Mouse (Mus musculus): ENCODE results near the gene Olfr1411. TPM values are rescaled to one million over a fixed set of nuclear protein-coding genes. Genes with fewer than 3 reads are reported as not detected.

Olfr1411 gene
- polyA plus RNA-seq, 1 experiment from 2014 or later: not detected

DNA sequence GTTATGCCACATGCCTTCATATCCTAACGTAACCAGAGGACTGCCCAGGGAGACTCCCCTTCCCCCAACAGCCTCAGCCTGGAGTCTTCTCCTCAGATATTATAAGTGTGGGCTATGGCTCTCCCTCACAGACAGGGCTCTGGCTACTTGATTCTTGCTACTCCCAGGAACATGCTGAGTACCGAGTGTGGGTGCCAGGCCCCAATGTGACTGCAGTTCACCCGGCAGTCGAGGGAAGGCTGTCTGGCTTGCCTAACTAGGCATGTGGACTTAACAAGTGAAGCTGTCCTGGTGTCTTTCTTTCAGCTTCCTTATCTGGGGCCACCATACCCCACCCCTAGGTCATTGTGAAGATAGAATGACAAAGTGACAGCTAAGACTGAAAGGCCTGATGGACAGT lies 49.5 kb downstream of the Olfr1411 start:
- peaks cover 16% of the 10 kb centered on the region for H3K4me1 ChIP-seq (ENCODE audit: control insufficient read depth, insufficient read depth, low read length)
- H3K4me3 ChIP-seq (ENCODE audit: low read depth, low read length): no peak overlapping the region
- peaks cover 9% of the 10 kb centered on the region for H3K36me3 ChIP-seq (ENCODE audit: control insufficient read depth, insufficient read depth, low read length)
- no peaks in the 10 kb centered on the region for H3K9me3 ChIP-seq (ENCODE audit: control insufficient read depth, low read length)
- H3K9ac ChIP-seq (ENCODE audit: low read depth, low read length): no peak overlapping the region
- no peak for DNase-seq (ENCODE audit: low spot score)
- no peak overlapping the region for H3K27ac ChIP-seq (replicated peaks; ENCODE audit: low read depth, low read length)
- no peaks in the 10 kb centered on the region for H3K27me3 ChIP-seq (replicated peaks; ENCODE audit: control insufficient read depth, insufficient read depth, low read length)
- no peak overlapping the region for H3K4me2 ChIP-seq (ENCODE audit: low read depth, low read length)
- ATAC-seq (ENCODE audit: low read depth): no peak
- 83% methylated on average over 4 of the region's 4 CpGs for WGBS

DNA sequence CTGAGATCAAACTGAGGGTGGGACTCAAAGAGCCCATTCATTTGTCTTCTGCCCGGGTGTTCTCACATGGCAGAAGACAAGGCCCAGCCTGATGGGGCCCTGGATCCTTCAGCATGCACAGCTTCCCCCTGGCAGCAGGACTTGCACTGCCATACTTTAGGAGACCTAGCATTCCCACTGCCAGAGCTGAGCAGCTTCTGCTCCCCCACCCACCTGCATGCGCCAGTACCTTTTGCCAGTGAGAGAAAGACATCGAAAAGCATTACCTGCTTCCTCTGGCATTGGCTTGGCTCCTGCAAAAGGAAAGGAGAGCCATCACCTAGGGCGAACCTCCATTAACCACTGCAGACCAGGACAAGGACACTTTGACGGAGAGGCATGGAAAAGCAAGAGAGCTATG lies 50.7 kb downstream of the Olfr1411 start:
- H3K4me2 ChIP-seq (ENCODE audit: low read depth, low read length): no peak overlapping the region
- H3K36me3 ChIP-seq (ENCODE audit: control insufficient read depth, insufficient read depth, low read length): no peaks in the 10 kb centered on the region
- no peaks in the 10 kb centered on the region for H3K9me3 ChIP-seq (ENCODE audit: control insufficient read depth, low read length)
- no peak for ATAC-seq (ENCODE audit: low read depth)
- peaks cover 16% of the 10 kb centered on the region for H3K4me1 ChIP-seq (ENCODE audit: control insufficient read depth, insufficient read depth, low read length)
- no peak overlapping the region for H3K4me3 ChIP-seq (ENCODE audit: low read depth, low read length)
- no peak overlapping the region for H3K27ac ChIP-seq (replicated peaks; ENCODE audit: low read depth, low read length)
- DNase-seq (ENCODE audit: low spot score): no peak
- H3K27me3 ChIP-seq (replicated peaks; ENCODE audit: control insufficient read depth, insufficient read depth, low read length): no peaks in the 10 kb centered on the region
- H3K9ac ChIP-seq (ENCODE audit: low read depth, low read length): no peak overlapping the region
- WGBS: 81% methylated on average over 5 of the region's 5 CpGs

DNA sequence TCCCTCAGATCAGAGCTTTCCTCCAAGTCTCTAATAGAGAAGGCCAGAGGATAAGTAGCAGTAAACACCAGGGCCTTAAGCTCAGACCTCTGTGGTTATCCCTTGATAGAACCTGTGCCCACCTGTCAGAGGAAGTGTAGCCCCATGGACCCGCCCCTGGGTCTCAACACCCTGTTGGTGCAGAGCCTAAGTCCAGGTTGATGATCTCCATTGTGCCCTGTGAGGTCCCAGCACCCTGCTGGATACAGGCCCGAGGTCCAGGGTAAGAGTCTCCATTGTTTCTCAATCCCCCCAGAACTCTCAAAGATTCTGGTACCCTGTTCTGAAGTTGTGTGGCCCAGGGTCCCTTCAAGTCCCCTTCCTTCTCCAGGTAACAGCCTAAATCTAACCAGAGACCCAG lies 51.9 kb downstream of the Olfr1411 start:
- WGBS: 37% methylated on average over 2 of the region's 2 CpGs
- H3K4me1 ChIP-seq (ENCODE audit: control insufficient read depth, insufficient read depth, low read length): peaks cover 8% of the 10 kb centered on the region
- ATAC-seq (ENCODE audit: low read depth) (no peak), DNase-seq (ENCODE audit: low spot score) (no peak)
- H3K9me3 ChIP-seq (ENCODE audit: control insufficient read depth, low read length): no peaks in the 10 kb centered on the region
- no peaks in the 10 kb centered on the region for H3K36me3 ChIP-seq (ENCODE audit: control insufficient read depth, insufficient read depth, low read length)
- H3K9ac ChIP-seq (ENCODE audit: low read depth, low read length): no peak overlapping the region
- no peak overlapping the region for H3K4me2 ChIP-seq (ENCODE audit: low read depth, low read length)
- no peak overlapping the region for H3K27ac ChIP-seq (replicated peaks; ENCODE audit: low read depth, low read length)
- no peak overlapping the region for H3K4me3 ChIP-seq (ENCODE audit: low read depth, low read length)
- no peaks in the 10 kb centered on the region for H3K27me3 ChIP-seq (replicated peaks; ENCODE audit: control insufficient read depth, insufficient read depth, low read length)

DNA sequence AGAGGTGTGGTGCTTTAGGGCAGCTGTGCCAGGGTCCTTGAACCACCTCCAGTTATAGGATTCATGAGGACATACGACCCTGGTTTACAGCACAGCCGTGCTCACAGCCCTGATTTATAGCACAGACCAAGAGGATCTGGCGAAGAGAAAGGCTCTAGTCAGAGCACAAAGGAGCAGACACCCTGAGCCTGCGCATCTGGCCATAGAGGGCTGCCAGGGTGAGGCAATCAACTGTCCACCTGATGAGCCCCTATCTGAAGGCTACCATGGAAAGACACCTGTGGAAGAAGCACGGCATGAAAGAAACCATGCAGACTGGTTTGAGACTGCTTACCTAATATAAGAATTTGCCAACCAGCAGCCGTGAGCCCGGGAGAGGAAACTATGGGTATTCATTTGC lies 52.4 kb downstream of the Olfr1411 start:
- 79% methylated on average over 7 of the region's 7 CpGs for WGBS
- H3K9ac ChIP-seq (ENCODE audit: low read depth, low read length): no peak overlapping the region
- H3K4me3 ChIP-seq (ENCODE audit: low read depth, low read length): no peak overlapping the region
- DNase-seq (ENCODE audit: low spot score) (no peak), ATAC-seq (ENCODE audit: low read depth) (no peak)
- H3K9me3 ChIP-seq (ENCODE audit: control insufficient read depth, low read length): no peaks in the 10 kb centered on the region
- no peak overlapping the region for H3K4me2 ChIP-seq (ENCODE audit: low read depth, low read length)
- H3K36me3 ChIP-seq (ENCODE audit: control insufficient read depth, insufficient read depth, low read length): no peaks in the 10 kb centered on the region
- no peak overlapping the region for H3K27ac ChIP-seq (replicated peaks; ENCODE audit: low read depth, low read length)
- H3K4me1 ChIP-seq (ENCODE audit: control insufficient read depth, insufficient read depth, low read length): 0 out of 2 replicates have a peak, but pooled peaks cover 7% of the 10 kb centered on the region
- no peaks in the 10 kb centered on the region for H3K27me3 ChIP-seq (replicated peaks; ENCODE audit: control insufficient read depth, insufficient read depth, low read length)

DNA sequence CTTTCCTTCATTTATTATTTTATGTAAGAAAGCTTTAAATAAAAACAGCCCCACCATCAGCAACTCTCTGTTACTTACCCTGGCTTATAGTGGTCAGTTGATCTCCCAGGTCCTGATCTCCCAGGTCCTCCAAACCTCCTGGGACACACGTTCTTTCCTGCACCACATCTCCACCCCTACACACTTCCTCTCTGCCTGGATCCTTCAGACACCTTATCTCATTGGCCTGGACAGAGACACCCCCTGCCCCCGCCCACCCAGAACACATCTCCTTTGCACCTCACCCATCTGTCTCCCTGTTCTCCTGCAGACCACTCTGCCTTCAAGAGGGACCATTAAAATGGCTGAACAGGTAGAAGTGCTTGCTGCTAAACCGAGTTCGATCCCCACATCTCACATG lies 52.8 kb downstream of the Olfr1411 start:
- no peak overlapping the region for H3K4me3 ChIP-seq (ENCODE audit: low read depth, low read length)
- H3K9ac ChIP-seq (ENCODE audit: low read depth, low read length): no peak overlapping the region
- WGBS: 66% methylated on average over 4 of the region's 4 CpGs
- H3K27me3 ChIP-seq (replicated peaks; ENCODE audit: control insufficient read depth, insufficient read depth, low read length): no peaks in the 10 kb centered on the region
- H3K27ac ChIP-seq (replicated peaks; ENCODE audit: low read depth, low read length): no peak overlapping the region
- H3K4me2 ChIP-seq (ENCODE audit: low read depth, low read length): no peak overlapping the region
- ATAC-seq (ENCODE audit: low read depth) (no peak), DNase-seq (ENCODE audit: low spot score) (no peak)
- H3K36me3 ChIP-seq (ENCODE audit: control insufficient read depth, insufficient read depth, low read length): no peaks in the 10 kb centered on the region
- no peaks in the 10 kb centered on the region for H3K9me3 ChIP-seq (ENCODE audit: control insufficient read depth, low read length)
- 0 out of 2 replicates have a peak, but pooled peaks cover 7% of the 10 kb centered on the region for H3K4me1 ChIP-seq (ENCODE audit: control insufficient read depth, insufficient read depth, low read length)

Other genes starting within 250 kb of the Olfr1411 start
- 256 and 284 TPM in 2 replicates for gene Ndufa10, start 120.6 kb upstream of the Olfr1411 start, polyA plus RNA-seq (2014; fragmentation: Nextera tagmentation; extraction: Ambion mirVana)
- 0.03 TPM in 1 of 2 replicates, not detected in the other for gene Olfr1416, start 109.3 kb upstream of the Olfr1411 start, polyA plus RNA-seq (2014; fragmentation: Nextera tagmentation; extraction: Ambion mirVana)
- gene Olfr1415, start 98.3 kb upstream of the Olfr1411 start, polyA plus RNA-seq (2014; fragmentation: Nextera tagmentation; extraction: Ambion mirVana): not detected in 2 replicates
- 0.11 and 0.12 TPM in 2 replicates for gene Olfr1414, start 75.8 kb upstream of the Olfr1411 start, polyA plus RNA-seq (2014; fragmentation: Nextera tagmentation; extraction: Ambion mirVana)
- not detected in 2 replicates for gene Olfr1413, start 23.1 kb upstream of the Olfr1411 start, polyA plus RNA-seq (2014; fragmentation: Nextera tagmentation; extraction: Ambion mirVana)
- gene Olfr1412, start 8.6 kb upstream of the Olfr1411 start, polyA plus RNA-seq (2014; fragmentation: Nextera tagmentation; extraction: Ambion mirVana): not detected in 2 replicates
- not detected in 2 replicates for gene Olfr1410, start 11.4 kb downstream of the Olfr1411 start, polyA plus RNA-seq (2014; fragmentation: Nextera tagmentation; extraction: Ambion mirVana)
- 0.07 TPM in 1 of 2 replicates, not detected in the other for gene Olfr12, start 23.4 kb downstream of the Olfr1411 start, polyA plus RNA-seq (2014; fragmentation: Nextera tagmentation; extraction: Ambion mirVana)
- 425 and 478 TPM in 2 replicates for gene Cops9, start 47.6 kb downstream of the Olfr1411 start, polyA plus RNA-seq (2014; fragmentation: Nextera tagmentation; extraction: Ambion mirVana)
- 0.12 and 0.51 TPM in 2 replicates for gene Otos, start 54.4 kb downstream of the Olfr1411 start, polyA plus RNA-seq (2014; fragmentation: Nextera tagmentation; extraction: Ambion mirVana)
- gene Gpc1, start 237.2 kb downstream of the Olfr1411 start, polyA plus RNA-seq (2014; fragmentation: Nextera tagmentation; extraction: Ambion mirVana): 93.3 and 104 TPM in 2 replicates

Data from embryonic facial prominence, embryonic 14.5 days (tissue).